Mouse (Mus musculus) CH12.LX (cell line): ENCODE measurements at regions not wholly inside any gene's neighbourhood (a gene's known extent, or its start where the extent isn't known, plus 50 kb on each side); places are given as distances from the start of the nearest gene placed in this dataset.
A peak's percentile ranks its signal among the peaks of the same experiment; 100 is the strongest.

Source experiments
- DNase-seq: peaks from one replicate; pipeline ENCODE4 v3.0.0-alpha.2; 2013; ENCODE audit errors: extremely low read depth
- H3K27ac ChIP-seq: 2 replicates; pipeline ENCODE4 v1.5.1; 2012; ENCODE audit warnings: low read depth, mild to moderate bottlenecking, control low read depth, moderate library complexity; ENCODE audit not compliant: insufficient read depth
- H3K27me3 ChIP-seq: replicated peaks from 2 replicates; pipeline ENCODE3; 2012; ENCODE audit warnings: inconsistent platforms
- H3K36me3 ChIP-seq, 2 experiments: replicated peaks in 1 of 2; 2 replicates each; pipeline versions ENCODE3 to v1.6.1; 2012; ENCODE audit warnings: inconsistent platforms in 1 of 2, low read length in 1 of 2, mild to moderate bottlenecking in 1 of 2, mixed read lengths in 1 of 2, moderate library complexity in 1 of 2; ENCODE audit not compliant: control insufficient read depth in 1 of 2, insufficient read depth in 1 of 2
- H3K4me1 ChIP-seq, 2 experiments: 2 replicates each; pipeline ENCODE4 v1.6.1; 2012; ENCODE audit warnings: inconsistent platforms in 1 of 2, moderate library complexity in 1 of 2; ENCODE audit not compliant: insufficient read depth in 2 of 2, control insufficient read depth in 1 of 2
- H3K4me2 ChIP-seq: 2 replicates; pipeline ENCODE4 v1.6.1; 2012; ENCODE audit warnings: low read depth, mild to moderate bottlenecking, control low read depth; ENCODE audit not compliant: poor library complexity, insufficient read depth, severe bottlenecking
- H3K4me3 ChIP-seq, 3 experiments: fragments of 150-350 bp in 1 of 3; sonication (generic) in 1 of 3; replicated peaks in 1 of 3; 2 replicates each; pipeline versions ENCODE3 to v1.5.1; 2011 to 2012; ENCODE audit warnings: low read depth in 2 of 3, low read length in 2 of 3, mild to moderate bottlenecking in 2 of 3, moderate library complexity in 2 of 3, control low read depth in 1 of 3, improper control_type of control experiment in 1 of 3, inconsistent platforms in 1 of 3, mixed read lengths in 1 of 3; ENCODE audit not compliant: poor library complexity in 1 of 3
- H3K79me2 ChIP-seq: replicated peaks from 2 replicates; pipeline ENCODE4 v1.6.1; 2012; ENCODE audit warnings: mild to moderate bottlenecking, moderate library complexity; ENCODE audit not compliant: control insufficient read depth, poor library complexity, insufficient read depth, severe bottlenecking; ENCODE audit errors: extremely low read depth
- H3K9ac ChIP-seq: 2 replicates; pipeline ENCODE4 v1.6.1; 2012; ENCODE audit warnings: low read depth, mild to moderate bottlenecking, control low read depth, moderate library complexity; ENCODE audit not compliant: insufficient read depth
- H3K9me3 ChIP-seq: replicated peaks from 2 replicates; pipeline ENCODE3; 2012; ENCODE audit warnings: low read length, inconsistent platforms, mixed read lengths
- BHLHE40 ChIP-seq: IDR thresholded peaks from 2 replicates; pipeline ENCODE4 v1.6.1; 2011; ENCODE audit warnings: mild to moderate bottlenecking, low read depth, low read length, improper control_type of control experiment
- CHD1 ChIP-seq: IDR thresholded peaks from 2 replicates; pipeline ENCODE4 v1.6.1; 2012; ENCODE audit warnings: low read depth, low read length, improper control_type of control experiment, inconsistent platforms
- CHD2 ChIP-seq: IDR thresholded peaks from 2 replicates; pipeline ENCODE4 v1.6.1; 2011; ENCODE audit warnings: low read length, improper control_type of control experiment
- CTCF ChIP-seq, 2 experiments: IDR thresholded peaks in 1 of 2; conservative IDR thresholded peaks in 1 of 2; 2 replicates each; pipeline ENCODE4 v1.5.1; 2011 to 2012; ENCODE audit warnings: low read depth in 2 of 2, low read length in 2 of 2, improper control_type of control experiment in 1 of 2, inconsistent platforms in 1 of 2, mild to moderate bottlenecking in 1 of 2, moderate library complexity in 1 of 2
- E2F4 ChIP-seq: IDR thresholded peaks from 2 replicates; pipeline ENCODE4 v1.6.1; 2011; ENCODE audit warnings: low read depth, low read length, improper control_type of control experiment; ENCODE audit not compliant: insufficient replicate concordance
- ELF1 ChIP-seq: IDR thresholded peaks from 2 replicates; pipeline ENCODE4 v1.6.1; 2014; ENCODE audit warnings: low read depth, mild to moderate bottlenecking, inconsistent platforms, low read length, improper control_type of control experiment
- EP300 ChIP-seq: IDR thresholded peaks from 2 replicates; pipeline ENCODE4 v1.6.1; 2011; ENCODE audit warnings: low read length, improper control_type of control experiment
- ETS1 ChIP-seq: conservative IDR thresholded peaks from 2 replicates; pipeline ENCODE4 v1.6.1; 2012; ENCODE audit warnings: low read depth, mild to moderate bottlenecking, inconsistent platforms, low read length, improper control_type of control experiment, moderate library complexity
- GABPA ChIP-seq: IDR thresholded peaks from 2 replicates; pipeline ENCODE4 v1.6.1; 2012; ENCODE audit warnings: low read depth, low read length, improper control_type of control experiment, inconsistent platforms; ENCODE audit not compliant: insufficient replicate concordance
- HCFC1 ChIP-seq: IDR thresholded peaks from 2 replicates; pipeline ENCODE4 v1.6.1; 2012; ENCODE audit warnings: low read depth, mild to moderate bottlenecking, inconsistent platforms, low read length, improper control_type of control experiment
- IRF4 ChIP-seq: IDR thresholded peaks from 2 replicates; pipeline ENCODE4 v1.6.1; 2014; ENCODE audit warnings: low read depth, mild to moderate bottlenecking, inconsistent platforms, low read length, improper control_type of control experiment
- JUN ChIP-seq: IDR thresholded peaks from 2 replicates; pipeline ENCODE4 v1.6.1; 2011; ENCODE audit warnings: low read depth, mild to moderate bottlenecking, low read length, improper control_type of control experiment, moderate library complexity; ENCODE audit not compliant: insufficient read depth
- JUND ChIP-seq: conservative IDR thresholded peaks from 2 replicates; pipeline ENCODE4 v1.6.1; 2011; ENCODE audit warnings: low read depth, low read length, improper control_type of control experiment
- KAT2A ChIP-seq: IDR thresholded peaks from 2 replicates; pipeline ENCODE4 v1.6.1; 2012; ENCODE audit warnings: low read length, improper control_type of control experiment, inconsistent platforms; ENCODE audit not compliant: insufficient replicate concordance
- MAFK ChIP-seq: IDR thresholded peaks from 2 replicates; pipeline ENCODE4 v1.6.1; 2011; ENCODE audit warnings: low read length, improper control_type of control experiment; ENCODE audit not compliant: insufficient replicate concordance
- MAX ChIP-seq: IDR thresholded peaks from 2 replicates; pipeline ENCODE4 v1.6.1; 2011; ENCODE audit warnings: low read length, improper control_type of control experiment
- MAZ ChIP-seq: IDR thresholded peaks from 2 replicates; pipeline ENCODE4 v1.6.1; 2012; ENCODE audit warnings: low read depth, mild to moderate bottlenecking, inconsistent platforms, low read length, improper control_type of control experiment, moderate library complexity
- MEF2A ChIP-seq: IDR thresholded peaks from 2 replicates; pipeline ENCODE4 v1.6.1; 2014; ENCODE audit warnings: low read depth, mild to moderate bottlenecking, inconsistent platforms, low read length, improper control_type of control experiment, borderline replicate concordance
- MXI1 ChIP-seq: IDR thresholded peaks from 2 replicates; pipeline ENCODE4 v1.6.1; 2011; ENCODE audit warnings: mild to moderate bottlenecking, low read depth, low read length, improper control_type of control experiment
- MYC ChIP-seq: IDR thresholded peaks from 2 replicates; pipeline ENCODE4 v1.6.1; 2011; ENCODE audit warnings: low read depth, mild to moderate bottlenecking, improper control_type of control experiment, low read length
- NELFE ChIP-seq: IDR thresholded peaks from 2 replicates; pipeline ENCODE4 v1.6.1; 2011; ENCODE audit warnings: low read depth, low read length, improper control_type of control experiment
- NRF1 ChIP-seq: IDR thresholded peaks from 2 replicates; pipeline ENCODE4 v1.6.1; 2014; ENCODE audit warnings: low read depth, mild to moderate bottlenecking, inconsistent platforms, low read length, improper control_type of control experiment, moderate library complexity
- PAX5 ChIP-seq: IDR thresholded peaks from 2 replicates; pipeline ENCODE4 v1.6.1; 2012; ENCODE audit warnings: low read length, inconsistent platforms, mixed read lengths
- POLR2A ChIP-seq: IDR thresholded peaks from 2 replicates; pipeline ENCODE4 v1.6.1; 2011; ENCODE audit warnings: low read depth, mild to moderate bottlenecking, improper control_type of control experiment, low read length
- POLR2AphosphoS2 ChIP-seq: IDR thresholded peaks from 2 replicates; pipeline ENCODE4 v1.6.1; 2011; ENCODE audit warnings: low read depth, low read length, improper control_type of control experiment
- RAD21 ChIP-seq: IDR thresholded peaks from 2 replicates; pipeline ENCODE4 v1.6.1; 2011; ENCODE audit warnings: low read depth, mild to moderate bottlenecking, low read length, improper control_type of control experiment, moderate library complexity
- RCOR1 ChIP-seq: conservative IDR thresholded peaks from 2 replicates; pipeline ENCODE4 v1.6.1; 2012; ENCODE audit warnings: low read depth, mild to moderate bottlenecking, inconsistent platforms, low read length, improper control_type of control experiment
- SIN3A ChIP-seq: IDR thresholded peaks from 2 replicates; pipeline ENCODE4 v1.6.1; 2012; ENCODE audit warnings: low read length, improper control_type of control experiment, inconsistent platforms
- SMC3 ChIP-seq: IDR thresholded peaks from 2 replicates; pipeline ENCODE4 v1.6.1; 2011; ENCODE audit warnings: low read depth, low read length, improper control_type of control experiment
- TBP ChIP-seq: conservative IDR thresholded peaks from 2 replicates; pipeline ENCODE4 v1.6.1; 2011; ENCODE audit warnings: low read depth, low read length, improper control_type of control experiment
- TCF12 ChIP-seq: IDR thresholded peaks from 2 replicates; pipeline ENCODE4 v1.6.1; 2014; ENCODE audit warnings: low read depth, mild to moderate bottlenecking, inconsistent platforms, low read length, improper control_type of control experiment
- UBTF ChIP-seq: IDR thresholded peaks from 2 replicates; pipeline ENCODE4 v1.6.1; 2012; ENCODE audit warnings: low read depth, mild to moderate bottlenecking, inconsistent platforms, low read length, improper control_type of control experiment, moderate library complexity
- USF1 ChIP-seq: IDR thresholded peaks from 2 replicates; pipeline ENCODE4 v1.6.1; 2014; ENCODE audit warnings: low read depth, mild to moderate bottlenecking, inconsistent platforms, low read length, improper control_type of control experiment
- USF2 ChIP-seq: conservative IDR thresholded peaks from 2 replicates; pipeline ENCODE4 v1.6.1; 2011; ENCODE audit warnings: low read depth, low read length, improper control_type of control experiment
- ZC3H11A ChIP-seq: IDR thresholded peaks from 2 replicates; pipeline ENCODE4 v1.6.1; 2012; ENCODE audit warnings: low read depth, mild to moderate bottlenecking, inconsistent platforms, low read length, improper control_type of control experiment
- ZKSCAN1 ChIP-seq: IDR thresholded peaks from 2 replicates; pipeline ENCODE4 v1.6.1; 2012; ENCODE audit warnings: low read depth, inconsistent platforms, low read length, improper control_type of control experiment, borderline replicate concordance
- ZMIZ1 ChIP-seq: IDR thresholded peaks from 2 replicates; pipeline ENCODE4 v1.6.1; 2012; ENCODE audit warnings: low read depth, mild to moderate bottlenecking, inconsistent platforms, low read length, improper control_type of control experiment
- ZNF384 ChIP-seq: IDR thresholded peaks from 2 replicates; pipeline ENCODE4 v1.6.1; 2012; ENCODE audit warnings: low read depth, low read length, improper control_type of control experiment, inconsistent platforms
- dilution Hi-C: fragments of 300-500 bp; cut with MboI; formaldehyde crosslinking; loops from 2 replicates; pipeline ENCODE4 v1.14.3; 2020; ENCODE audit warnings: low sequenced_read_pairs; ENCODE audit not compliant: extremely low pct_unique_long_range_greater_than_20kb, extremely low pct_ligation_motif_present
- in situ Hi-C: fragments of 300-500 bp; cut with MboI; formaldehyde crosslinking; loops from 3 replicates; pipeline ENCODE4 v1.14.3; 2019; ENCODE audit warnings: low sequenced_read_pairs, low pct_ligation_motif_present, low pct_unique_long_range_greater_than_20kb, mixed read lengths

DNA sequence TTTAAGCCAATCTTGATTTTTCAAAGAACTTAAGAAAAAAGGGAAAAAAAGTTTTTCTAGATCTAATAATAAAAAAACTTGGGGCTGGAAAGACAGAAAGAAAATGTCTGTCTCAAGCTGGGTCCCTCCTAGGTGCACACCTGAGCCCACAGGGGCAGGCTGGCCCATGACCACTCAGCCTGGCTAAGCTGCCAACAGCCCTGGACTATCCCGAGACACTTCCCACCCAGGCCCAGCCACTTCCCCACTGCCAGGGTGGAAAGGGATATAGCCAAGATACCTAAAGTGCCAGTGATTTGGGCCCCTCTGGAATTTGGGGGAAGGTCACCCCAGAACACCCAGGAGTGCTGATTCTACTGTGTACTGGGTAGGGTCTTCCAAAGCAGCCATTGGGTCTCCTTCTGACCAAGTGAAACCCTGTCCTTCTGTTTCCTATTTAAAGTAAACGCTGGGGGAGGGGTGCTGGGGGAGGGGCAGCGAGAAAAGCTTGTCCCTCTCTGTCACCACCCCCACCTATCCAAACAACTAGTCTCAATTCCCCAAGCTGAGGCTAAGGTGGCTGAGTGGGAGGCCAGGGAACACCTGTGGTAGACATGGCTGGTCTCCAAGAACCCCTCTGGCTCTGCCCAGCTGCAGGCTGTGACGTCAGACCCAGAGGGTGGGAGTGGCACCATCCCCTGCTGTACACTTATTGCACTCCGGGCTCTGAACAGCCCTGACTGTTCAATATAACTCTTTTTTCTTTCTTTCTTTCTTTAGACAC is 62.6 kb downstream of the Mcfd2 start:
- Histone ChIP-seq H3K27ac (peak overlapping the region; percentile 60), H3K9me3 (no peaks in the 10 kb centered on the region), H3K79me2 (no peaks in the 10 kb centered on the region), H3K4me3 (peak overlapping the region in 1 of 3 experiments; percentile 13), H3K4me1 (peaks cover 40 to 55% of the 10 kb centered on the region in 2 experiments), H3K4me2 (peak overlapping the region; percentile 73), H3K9ac (peak overlapping the region; percentile 3; the same call in 1 of the 2 replicates), H3K36me3 (no peaks in the 10 kb centered on the region), H3K27me3 (no peaks in the 10 kb centered on the region)
- peak; percentile 75 for DNase-seq
- dilution Hi-C loops, result no loop called here
- in situ Hi-C loops, result no loop called here
- no peak for TF ChIP-seq MXI1
- TF ChIP-seq SMC3, result no peak
- peak; percentile 95 for TF ChIP-seq CHD2
- TF ChIP-seq RAD21, result no peak; the same call in 1 of the 2 replicates
- no peak for TF ChIP-seq USF2
- no peak for TF ChIP-seq JUN
- no peak for TF ChIP-seq POLR2AphosphoS2
- peak; percentile 18; the same call in 1 of the 2 replicates for TF ChIP-seq BHLHE40
- no peak for TF ChIP-seq ELF1
- no peak for TF ChIP-seq RCOR1
- TF ChIP-seq TBP, result no peak
- no peak for TF ChIP-seq HCFC1
- TF ChIP-seq NELFE, result no peak
- no peak for TF ChIP-seq ZNF384
- peak; percentile 66; the same call in 1 of the 2 replicates for TF ChIP-seq MAZ
- no peak for TF ChIP-seq KAT2A
- no peak for TF ChIP-seq POLR2A
- no peak for TF ChIP-seq JUND
- no peak for TF ChIP-seq PAX5
- TF ChIP-seq USF1, result no peak
- peak; percentile 76; the same call in 1 of the 2 replicates for TF ChIP-seq TCF12
- no peak for TF ChIP-seq GABPA
- TF ChIP-seq EP300, result peak; percentile 62; the same call in 1 of the 2 replicates
- TF ChIP-seq IRF4, result peak; percentile 67
- TF ChIP-seq UBTF, result no peak
- TF ChIP-seq ZKSCAN1, result no peak
- TF ChIP-seq MAX, result no peak
- no peak for TF ChIP-seq MYC
- TF ChIP-seq ZC3H11A, result no peak
- peak; percentile 52; the same call in 1 of the 2 replicates for TF ChIP-seq ETS1
- 0 out of 2 replicates have a peak, but pooled peaks have one; percentile 45 for TF ChIP-seq SIN3A
- no peak for TF ChIP-seq CHD1
- no peak for TF ChIP-seq CTCF (conservative IDR thresholded peaks at IDR 0.05 in 1 of 2, IDR thresholded peaks at IDR 0.05 in 1 of 2; ENCODE audit: low read depth in 2 of 2, low read length in 2 of 2)
- no peak for TF ChIP-seq MAFK
- no peak for TF ChIP-seq ZMIZ1
- TF ChIP-seq MEF2A, result 0 out of 2 replicates have a peak, but pooled peaks have one; percentile 23
- TF ChIP-seq NRF1, result no peak
- TF ChIP-seq E2F4, result no peak
